In genomic region chr2:158852579-158852978, GRCm38 (mm10) we compare ENCODE assay signal across 8 mouse cellular contexts. TPM values are rescaled to one million over a fixed set of nuclear protein-coding genes. Genes with fewer than 3 reads are reported as not detected.
DNase-seq lines count a peak whose midpoint lies in the region; ATAC-seq and TF ChIP-seq lines count a peak whose summit lies in the region.

No protein-coding gene starts in this region.

- TF ChIP-seq POLR2A in MEL (IDR thresholded peaks at IDR 0.05; ENCODE audit: control insufficient read depth in 1 of 2, insufficient read depth in 1 of 2, low read depth in 1 of 2, low read length in 2 of 2, poor library complexity in 1 of 2) = no peak

- no peak overlapping the region for H3K9ac ChIP-seq in MEL (ENCODE audit: control insufficient read depth, low read depth, low read length, poor library complexity, severe bottlenecking)
- H3K9ac ChIP-seq in lung, postnatal 0 days (replicated peaks; ENCODE audit: low read depth) = no peak overlapping the region

- no peaks in the 10 kb centered on the region for H3K9me3 ChIP-seq in MEL (replicated peaks; ENCODE audit: insufficient read depth, low read length)
- H3K9me3 ChIP-seq in embryonic facial prominence, embryonic 10.5 days = no peaks in the 10 kb centered on the region
- H3K9me3 ChIP-seq in lung, postnatal 0 days (ENCODE audit: low read length) = no peaks in the 10 kb centered on the region

- no peaks in the 10 kb centered on the region for H3K79me2 ChIP-seq in MEL (ENCODE audit: control insufficient read depth, insufficient read depth, low read length, poor library complexity)

- 48% methylated on average over 2 of the region's 2 CpGs for WGBS in embryonic facial prominence, embryonic 10.5 days
- WGBS in lung, postnatal 0 days = 33% methylated on average over 2 of the region's 2 CpGs

- no peak overlapping the region for H3K4me2 ChIP-seq in lung, postnatal 0 days (replicated peaks; ENCODE audit: low read depth, low read length)

- peak; percentile 32 for TF ChIP-seq RAD21 in MEL (IDR thresholded peaks at IDR 0.05; ENCODE audit: low read depth, low read length)

- ATAC-seq in lung, postnatal 0 days = no peak

- no peak overlapping the region for H3K4me3 ChIP-seq in MEL (ENCODE audit: control insufficient read depth in 1 of 2, insufficient read depth in 1 of 2, low read depth in 2 of 2, low read length in 2 of 2)
- no peak overlapping the region for H3K4me3 ChIP-seq in embryonic facial prominence, embryonic 10.5 days
- no peak overlapping the region for H3K4me3 ChIP-seq in lung, postnatal 0 days (ENCODE audit: low read depth, low read length)

- H3K4me1 ChIP-seq in MEL (ENCODE audit: control insufficient read depth in 1 of 2, insufficient read depth in 2 of 2, low read length in 2 of 2) = no peaks in the 10 kb centered on the region
- no peaks in the 10 kb centered on the region for H3K4me1 ChIP-seq in embryonic facial prominence, embryonic 10.5 days
- H3K4me1 ChIP-seq in lung, postnatal 0 days (ENCODE audit: insufficient read depth, low read depth, low read length) = no peaks in the 10 kb centered on the region

- H3K27ac ChIP-seq in MEL (ENCODE audit: control insufficient read depth, low read depth, low read length) = no peak overlapping the region
- H3K27ac ChIP-seq in embryonic facial prominence, embryonic 10.5 days (replicated peaks) = no peak overlapping the region
- H3K27ac ChIP-seq in lung, postnatal 0 days (ENCODE audit: low read length) = no peak overlapping the region

- H3K36me3 ChIP-seq in MEL (ENCODE audit: control insufficient read depth in 1 of 2, insufficient read depth in 2 of 2, low read length in 2 of 2) = no peaks in the 10 kb centered on the region; a peak in 1 of 4 replicates
- H3K36me3 ChIP-seq in embryonic facial prominence, embryonic 10.5 days (replicated peaks) = peaks cover 70% of the 10 kb centered on the region
- no peaks in the 10 kb centered on the region for H3K36me3 ChIP-seq in lung, postnatal 0 days (ENCODE audit: insufficient read depth, low read length)

- TF ChIP-seq CTCF in MEL (IDR thresholded peaks at IDR 0.05 in 2 of 3, conservative IDR thresholded peaks at IDR 0.05 in 1 of 3; ENCODE audit: control insufficient read depth in 1 of 3, insufficient read depth in 1 of 3, low read depth in 2 of 3, low read length in 3 of 3, poor library complexity in 1 of 3, severe bottlenecking in 1 of 3) = peak; percentile 53 to 59 (median 56)
- TF ChIP-seq CTCF in lung, postnatal 0 days (IDR thresholded peaks at IDR 0.05) = peak; percentile 69

- DNase-seq in cerebellum, adult 18-20 months = peak; percentile 15 to 17
- no peak for DNase-seq in cerebellum, adult 11 months
- peak; percentile 53 for DNase-seq in layer of hippocampus, adult 11-12 months (ENCODE audit: low spot score)
- DNase-seq in layer of hippocampus, adult 9-11 months = no peak
- DNase-seq in MEL (ENCODE audit: low read depth, low spot score) = peak; percentile 36
- peak; percentile 46 for DNase-seq in embryonic facial prominence, embryonic 10.5 days (ENCODE audit: low spot score)
- peak; percentile 27 for DNase-seq in lung, postnatal 0 days (ENCODE audit: low spot score)
- DNase-seq in thymus, adult 18-20 months = peak; percentile 26 to 29

- H3K27me3 ChIP-seq in MEL (ENCODE audit: control insufficient read depth in 1 of 2, insufficient read depth in 2 of 2, low read length in 2 of 2) = no peaks in the 10 kb centered on the region
- H3K27me3 ChIP-seq in embryonic facial prominence, embryonic 10.5 days (replicated peaks; ENCODE audit: low read depth, poor library complexity, severe bottlenecking) = no peaks in the 10 kb centered on the region
- H3K27me3 ChIP-seq in lung, postnatal 0 days (replicated peaks; ENCODE audit: insufficient read depth, low read length) = no peaks in the 10 kb centered on the region

- no peak for TF ChIP-seq EP300 in MEL (IDR thresholded peaks at IDR 0.05; ENCODE audit: low read depth in 1 of 2, low read length in 2 of 2)
- no peak for TF ChIP-seq EP300 in lung, postnatal 0 days (IDR thresholded peaks at IDR 0.05)

TF ChIP-seq in MEL, 35 proteins besides CTCF, POLR2A, EP300 and RAD21:
- TF ChIP-seq USF1 (IDR thresholded peaks at IDR 0.05; ENCODE audit: low read depth, low read length) = no peak
- TF ChIP-seq ZNF384 (IDR thresholded peaks at IDR 0.05; ENCODE audit: low read depth, low read length) = no peak
- TF ChIP-seq POLR2AphosphoS2 (IDR thresholded peaks at IDR 0.05; ENCODE audit: low read length) = no peak
- TF ChIP-seq CHD1 (IDR thresholded peaks at IDR 0.05; ENCODE audit: low read depth, low read length) = no peak
- no peak for TF ChIP-seq NELFE (IDR thresholded peaks at IDR 0.05; ENCODE audit: low read depth, low read length)
- no peak for TF ChIP-seq TAL1 (IDR thresholded peaks at IDR 0.05; ENCODE audit: low read length)
- TF ChIP-seq SMC3 (IDR thresholded peaks at IDR 0.05; ENCODE audit: low read depth, low read length) = no peak
- TF ChIP-seq MAZ (IDR thresholded peaks at IDR 0.05; ENCODE audit: low read depth, low read length) = no peak
- no peak for TF ChIP-seq BHLHE40 (IDR thresholded peaks at IDR 0.05; ENCODE audit: borderline replicate concordance, low read depth, low read length)
- TF ChIP-seq JUND (IDR thresholded peaks at IDR 0.05; ENCODE audit: low read depth, low read length) = no peak
- no peak for TF ChIP-seq SIN3A (IDR thresholded peaks at IDR 0.05; ENCODE audit: low read length)
- no peak for TF ChIP-seq USF2 (IDR thresholded peaks at IDR 0.05; ENCODE audit: borderline replicate concordance in 1 of 2, insufficient read depth in 1 of 2, low read depth in 1 of 2, low read length in 2 of 2)
- TF ChIP-seq GABPA (IDR thresholded peaks at IDR 0.05; ENCODE audit: low read depth, low read length) = no peak
- no peak for TF ChIP-seq MEF2A (IDR thresholded peaks at IDR 0.05; ENCODE audit: extremely low read depth, insufficient replicate concordance, low read depth, low read length, poor library complexity, severe bottlenecking)
TF ChIP-seq in MEL: peak in this region for 0.

RNA-seq across cellular contexts. Expression of gene Dhx35, which starts 58.0 kb away (rescaled TPM):
- total RNA-seq in MEL (2012; rRNA removed) = 17.3 and 18.5 TPM in 2 replicates
- polyA plus RNA-seq in MEL (2012; ENCODE audit: insufficient read depth in 1 of 2, insufficient read length in 2 of 2, low read depth in 1 of 2, low replicate concordance in 2 of 2, missing spikeins in 1 of 2) = 10 to 100 TPM in 1 of 2 experiments, not detected in 1; 23.6 TPM
- polyA plus RNA-seq in embryonic facial prominence, embryonic 10.5 days (2016; fragmentation: Nextera tagmentation; extraction: Ambion mirVana) = 16.4 and 18.2 TPM in 2 replicates
- 5.6 and 6.4 TPM in 2 replicates for polyA plus RNA-seq in lung, postnatal 0 days (2015; fragmentation: Nextera tagmentation; extraction: Ambion mirVana)

Comparison
In these comparisons a context has a peak if more than half of its experiments do, and no peak if none do; other contexts are left out.
1. DNase-seq: peak in cerebellum, adult 18-20 months (2 of 2), layer of hippocampus, adult 11-12 months (single experiment), MEL (single experiment), embryonic facial prominence, embryonic 10.5 days (single experiment), lung, postnatal 0 days (single experiment) and thymus, adult 18-20 months (2 of 2); none in cerebellum, adult 11 months (single experiment) and layer of hippocampus, adult 9-11 months (single experiment).